Comparison of ENCODE assay signal across 9 mouse cellular contexts in the genomic region with DNA sequence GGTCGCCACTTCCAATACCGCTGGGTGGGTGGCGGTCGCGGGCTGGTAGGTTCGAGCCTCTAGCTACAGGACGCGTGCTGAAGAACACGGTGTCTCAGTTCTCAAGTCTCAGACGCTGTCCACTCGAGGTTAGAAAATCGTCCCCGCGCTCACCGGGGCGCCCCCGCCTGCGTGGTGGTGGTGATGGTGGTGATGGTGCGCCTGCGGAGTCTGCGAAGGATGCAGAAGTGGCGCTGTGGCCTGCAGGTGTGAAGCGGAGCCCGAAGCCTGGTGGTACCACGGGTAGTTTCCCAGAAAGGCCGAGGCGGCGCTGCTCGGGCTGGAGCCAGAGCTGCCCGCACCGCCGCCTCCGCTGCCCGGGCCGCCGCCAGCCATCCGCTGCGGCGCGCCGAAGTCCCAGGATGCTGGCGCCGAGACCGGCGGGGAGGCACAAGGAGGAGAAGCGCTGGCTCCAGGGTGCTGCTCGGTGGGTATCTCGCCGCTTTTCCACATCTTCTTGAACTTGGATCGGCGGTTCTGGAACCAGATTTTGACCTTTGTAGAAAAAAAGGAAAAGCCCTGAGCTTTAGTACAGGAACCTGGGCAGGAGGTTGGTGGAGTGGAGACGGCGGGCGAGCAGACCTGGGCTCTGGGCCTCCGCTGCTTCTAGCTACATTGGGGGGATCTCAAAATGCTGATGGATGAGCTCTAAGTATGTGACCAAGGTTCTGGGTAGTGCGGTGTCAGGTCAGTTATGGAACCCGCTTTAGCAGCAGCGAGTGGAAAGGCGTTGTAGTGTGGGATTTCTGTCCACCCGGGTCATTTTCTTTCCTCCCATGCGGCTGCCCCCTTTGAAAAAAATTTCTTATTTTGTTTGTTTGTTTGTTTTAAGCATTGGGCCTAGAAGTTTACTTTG. TPM values are rescaled to one million over a fixed set of nuclear protein-coding genes. Genes with fewer than 3 reads are reported as not detected.
DNase-seq lines count a peak whose midpoint lies in the region; ATAC-seq lines count a peak whose summit lies in the region.
"Had no signal": no experiment of that assay in that cellular context is flagged by ENCODE, and none has a peak within 500 bp of the region (broad histone marks: within the 10 kb centered on the region; RNA-seq: fewer than 3 reads in every experiment).

No protein-coding gene starts in this region.

- peaks cover 53% of the 10 kb centered on the region for H3K4me1 ChIP-seq in heart, embryonic 10.5 days
- H3K4me1 ChIP-seq in heart, embryonic 15.5 days (replicated peaks): peaks cover 48% of the 10 kb centered on the region
- H3K4me1 ChIP-seq in midbrain, embryonic 11.5 days (ENCODE audit: control insufficient read depth, insufficient read depth, low read length): peaks cover 33% of the 10 kb centered on the region

- no peaks in the 10 kb centered on the region for H3K36me3 ChIP-seq in heart, embryonic 10.5 days
- H3K36me3 ChIP-seq in heart, embryonic 15.5 days: no peaks in the 10 kb centered on the region
- no peaks in the 10 kb centered on the region for H3K36me3 ChIP-seq in midbrain, embryonic 11.5 days (ENCODE audit: control insufficient read depth, insufficient read depth, low read length)

- no peak for ATAC-seq in heart, embryonic 15.5 days (replicated peaks; ENCODE audit: insufficient number of reproducible peaks, insufficient read depth, low FRiP score, low read depth)
- no peak for ATAC-seq in midbrain, embryonic 11.5 days (ENCODE audit: low FRiP score)

- no peak overlapping the region for H3K9ac ChIP-seq in heart, embryonic 15.5 days
- H3K9ac ChIP-seq in midbrain, embryonic 11.5 days (ENCODE audit: low read length): 0 out of 2 replicates have a peak overlapping the region, but pooled peaks have one; percentile 16

- 0 out of 2 replicates have a peak overlapping the region, but pooled peaks have one; percentile 24 for H3K4me2 ChIP-seq in heart, embryonic 15.5 days
- peak overlapping the region; percentile 17; the same call in 1 of the 2 replicates for H3K4me2 ChIP-seq in midbrain, embryonic 11.5 days

- H3K27me3 ChIP-seq in heart, embryonic 10.5 days (ENCODE audit: insufficient read depth, poor library complexity, severe bottlenecking): peaks cover 95% of the 10 kb centered on the region
- H3K27me3 ChIP-seq in heart, embryonic 15.5 days: peaks cover 89% of the 10 kb centered on the region
- H3K27me3 ChIP-seq in midbrain, embryonic 11.5 days (ENCODE audit: control insufficient read depth, insufficient read depth, low read length): peaks cover 91% of the 10 kb centered on the region
- H3K27me3 ChIP-seq: CH12.LX had no signal

- peak overlapping the region; percentile 71 for H3K4me3 ChIP-seq in heart, embryonic 10.5 days
- H3K4me3 ChIP-seq in heart, embryonic 15.5 days: peak overlapping the region; percentile 52
- H3K4me3 ChIP-seq in midbrain, embryonic 11.5 days (ENCODE audit: low read depth, low read length): peak overlapping the region; percentile 37

- 1% methylated on average over 61 of the region's 61 CpGs for WGBS in heart, embryonic 10.5 days
- 2% methylated on average over 61 of the region's 61 CpGs for WGBS in heart, embryonic 15.5 days
- under 1% methylated on average over 61 of the region's 61 CpGs for WGBS in midbrain, embryonic 11.5 days

- no peak for DNase-seq in heart, embryonic 10.5 days (ENCODE audit: low spot score)
- no peak for DNase-seq in heart, postnatal 4 days
- DNase-seq in NIH3T3 (ENCODE audit: low read depth): peak; percentile 65
- DNase-seq in midbrain, embryonic 11.5 days (ENCODE audit: low spot score, missing footprints): peak; percentile 98
- DNase-seq in thymus, postnatal 25 days: peak; percentile 20
- DNase-seq in layer of hippocampus, adult 9-11 months: no peak
- no peak for DNase-seq in urinary bladder, postnatal 10 days (ENCODE audit: low spot score)

- H3K9me3 ChIP-seq in heart, embryonic 10.5 days: no peaks in the 10 kb centered on the region
- H3K9me3 ChIP-seq in heart, embryonic 15.5 days (replicated peaks): no peaks in the 10 kb centered on the region
- no peaks in the 10 kb centered on the region for H3K9me3 ChIP-seq in midbrain, embryonic 11.5 days (ENCODE audit: control insufficient read depth, low read length)

- H3K27ac ChIP-seq in heart, embryonic 10.5 days: peak overlapping the region; percentile 63; the same call in 1 of the 2 replicates
- H3K27ac ChIP-seq in heart, embryonic 15.5 days: no peak overlapping the region
- H3K27ac ChIP-seq in midbrain, embryonic 11.5 days (ENCODE audit: low read depth, low read length): no peak overlapping the region

RNA-seq across cellular contexts. Expression of gene Dlx2, which starts 1.9 kb away (rescaled TPM):
- polyA plus RNA-seq in heart, embryonic 10.5 days (2016; fragmentation: Nextera tagmentation; extraction: Ambion mirVana): 3.0 and 3.9 TPM in 2 replicates
- under 1 TPM in 1 of 2 experiments, not detected in 1; 0.11 TPM for total RNA-seq in heart, postnatal 4 days (2021)
- 0.11 and 0.16 TPM in 2 replicates for polyA plus RNA-seq in heart, embryonic 15.5 days (2015; fragmentation: Nextera tagmentation; extraction: Ambion mirVana)
- polyA plus RNA-seq in midbrain, embryonic 11.5 days (2014; fragmentation: Nextera tagmentation; extraction: Ambion mirVana): 4.7 and 5.8 TPM in 2 replicates
- total RNA-seq: CH12.LX had no signal

RNA-seq across cellular contexts. Expression of gene Dlx1, which starts 16.7 kb away (rescaled TPM):
- polyA plus RNA-seq in heart, embryonic 10.5 days (2016; fragmentation: Nextera tagmentation; extraction: Ambion mirVana): 3.5 and 4.3 TPM in 2 replicates
- under 1 TPM; 0.14 to 0.43 TPM for total RNA-seq in heart, postnatal 4 days (2021)
- polyA plus RNA-seq in heart, embryonic 15.5 days (2015; fragmentation: Nextera tagmentation; extraction: Ambion mirVana): 0.13 and 0.58 TPM in 2 replicates
- 13.6 and 17.3 TPM in 2 replicates for polyA plus RNA-seq in midbrain, embryonic 11.5 days (2014; fragmentation: Nextera tagmentation; extraction: Ambion mirVana)

Comparison
In these comparisons a context has a peak if more than half of its experiments do, and no peak if none do; other contexts are left out.
1. DNase-seq: peak in NIH3T3 (single experiment), midbrain, embryonic 11.5 days (single experiment) and thymus, postnatal 25 days (single experiment); none in heart, embryonic 10.5 days (single experiment), heart, postnatal 4 days (single experiment), layer of hippocampus, adult 9-11 months (single experiment) and urinary bladder, postnatal 10 days (single experiment).
2. Peak in every context shown above with its lines, with median percentiles within 50 percentile points of each other: H3K4me3 ChIP-seq.